Mouse (Mus musculus) heart, adult 2 months (tissue): ENCODE results near the gene Plaa.
"Not testable (repeated sequence)": the region's sequence is repeated elsewhere in the genome, so short reads cannot be mapped to it uniquely, and the experiment has no call there.

ENCODE experiments used
- EP300 ChIP-seq: fragments of 200-500 bp; IDR thresholded peaks from 2 replicates; pipeline ENCODE4 v1.6.1; 2011; ENCODE audit warnings: low read depth, low read length, control low read depth; ENCODE audit not compliant: insufficient read depth
- POLR2A ChIP-seq: fragments of 200-500 bp; IDR thresholded peaks from 2 replicates; pipeline ENCODE4 v1.6.1; 2011; ENCODE audit warnings: mild to moderate bottlenecking, low read depth, low read length, control low read depth; ENCODE audit not compliant: insufficient read depth

DNA sequence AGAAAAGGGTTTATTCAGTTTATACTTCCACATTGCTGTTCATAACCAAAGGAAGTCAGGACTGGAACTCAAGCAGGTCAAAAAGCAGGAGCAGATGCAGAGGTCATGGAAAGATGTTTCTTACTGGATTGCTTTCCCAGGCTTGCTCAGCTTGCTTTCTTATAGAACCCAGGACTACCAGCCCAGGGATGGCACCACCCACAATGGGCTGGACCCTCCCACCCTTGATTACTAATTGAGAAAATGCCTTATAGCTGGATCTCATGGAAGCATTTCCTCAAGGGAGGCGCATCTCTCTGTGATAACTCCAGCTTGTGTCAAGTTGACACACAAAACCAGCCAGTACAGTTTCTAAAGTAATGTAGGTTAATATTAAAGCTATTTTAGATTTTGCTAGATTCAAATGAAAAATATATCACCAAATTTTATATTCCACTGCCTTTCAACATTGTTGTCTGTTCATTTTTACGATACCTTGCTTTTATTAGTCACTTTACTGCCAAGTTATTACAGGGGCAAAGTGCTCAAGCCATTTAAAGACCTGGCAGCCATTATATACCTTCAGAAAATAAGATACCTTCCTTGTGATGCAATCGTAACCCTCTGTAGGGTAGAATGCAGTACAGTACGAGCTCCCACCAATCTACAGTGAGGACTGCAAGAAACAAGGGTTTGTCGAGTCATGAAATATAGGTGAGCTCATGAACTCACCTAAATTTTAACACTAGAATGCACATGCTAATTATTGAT lies 47.6 kb upstream of the Plaa start:
- TF ChIP-seq EP300, POLR2A: not testable (repeated sequence)
